Mouse (Mus musculus) embryonic facial prominence, embryonic 11.5 days (tissue): ENCODE measurements around the gene Fcrla. TPM values are rescaled to one million over a fixed set of nuclear protein-coding genes. Genes with fewer than 3 reads are reported as not detected.

Experiments
- ATAC-seq: fragments of 200-750 bp; cut with Nextera tagmentation; replicated peaks from 2 replicates; pipeline ENCODE4 v1.8.0; 2017; ENCODE audit warnings: low read depth; ENCODE audit not compliant: insufficient number of reproducible peaks, low FRiP score, low TSS enrichment
- DNase-seq: peaks from one replicate; pipeline ENCODE4 v3.0.0-alpha.2; 2015; ENCODE audit warnings: low spot score
- H3K27ac ChIP-seq: fragments of 300-500 bp; sonication (generic); replicated peaks from 2 replicates; pipeline ENCODE4 v1.5.1; 2014; ENCODE audit warnings: mild to moderate bottlenecking, low read depth, low read length, control low read depth
- H3K27me3 ChIP-seq: fragments of 300-500 bp; sonication (generic); 2 replicates; pipeline ENCODE4 v1.6.1; 2014; ENCODE audit warnings: mild to moderate bottlenecking, low read length, moderate library complexity, mixed read lengths; ENCODE audit not compliant: control insufficient read depth, insufficient read depth
- H3K36me3 ChIP-seq: fragments of 300-500 bp; sonication (generic); replicated peaks from 2 replicates; pipeline ENCODE4 v1.6.1; 2014; ENCODE audit warnings: low read depth, mild to moderate bottlenecking, low read length, moderate library complexity, mixed read lengths; ENCODE audit not compliant: control insufficient read depth, insufficient read depth
- H3K4me1 ChIP-seq: fragments of 300-500 bp; sonication (generic); 2 replicates; pipeline ENCODE4 v1.6.1; 2014; ENCODE audit warnings: low read length, mixed read lengths; ENCODE audit not compliant: control insufficient read depth, insufficient read depth
- H3K4me2 ChIP-seq: fragments of 300-500 bp; sonication (generic); 2 replicates; pipeline ENCODE4 v1.6.1; 2014; ENCODE audit warnings: low read depth, mild to moderate bottlenecking, control low read depth, low read length, moderate library complexity
- H3K4me3 ChIP-seq: fragments of 300-500 bp; sonication (generic); 2 replicates; pipeline ENCODE4 v1.5.1; 2014; ENCODE audit warnings: low read depth, low read length, control low read depth
- H3K9ac ChIP-seq: fragments of 300-500 bp; sonication (generic); replicated peaks from 2 replicates; pipeline ENCODE4 v1.6.1; 2014; ENCODE audit warnings: mild to moderate bottlenecking, control low read depth, low read length
- H3K9me3 ChIP-seq: fragments of 300-500 bp; sonication (generic); replicated peaks from 2 replicates; pipeline ENCODE4 v1.6.1; 2016; ENCODE audit warnings: mild to moderate bottlenecking, low read length, inconsistent platforms, mixed read lengths; ENCODE audit not compliant: control insufficient read depth
- WGBS: fragments of 180-500 bp; shearing (Covaris S2); extraction: QIAGEN DNeasy Blood & Tissue Kit; methylation state at CpG from one replicate; pipeline ENCODE4 v1.1.7; 2014; 5-methylcytosine and 5-hydroxymethylcytosine counted together
- polyA plus RNA-seq: library from polyadenylated mRNA; unstranded; fragments of >200 nt; fragmentation: Nextera tagmentation; extraction: Ambion mirVana; gene quantifications from 2 replicates; pipeline ENCODE4 v1.2.1, GENCODE M21; 2014

The Fcrla gene
- polyA plus RNA-seq, 1 experiment from 2014 or later = not detected

- 28% methylated on average over 8 of the region's 8 CpGs for WGBS
- Histone ChIP-seq H3K4me2 (peak overlapping the region; percentile 74), H3K9me3 (no peaks in the 10 kb centered on the region), H3K4me1 (no peaks in the 10 kb centered on the region), H3K27ac (no peak overlapping the region), H3K9ac (peak overlapping the region; percentile 93), H3K27me3 (no peaks in the 10 kb centered on the region), H3K36me3 (peaks cover 3% of the 10 kb centered on the region; the same call in 1 of the 2 replicates), H3K4me3 (peak overlapping the region; percentile 95)
- DNase-seq = no peak
- ATAC-seq = no peak
These were observed 43.0 kb downstream of the Fcrla start for GRCm38 (mm10) chr1:170884390-170884789.

GRCm38 (mm10) chr1:170882915-170883485, 44.4 kb downstream of the Fcrla start:
- ATAC-seq = no peak

GRCm38 (mm10) chr1:170876906-170877305, 50.5 kb downstream of the Fcrla start:
- DNase-seq (no peak), ATAC-seq (no peak)
- Histone ChIP-seq H3K27me3 (no peaks in the 10 kb centered on the region), H3K9me3 (no peaks in the 10 kb centered on the region), H3K36me3 (peaks cover 3% of the 10 kb centered on the region; the same call in 1 of the 2 replicates), H3K4me3 (no peak overlapping the region), H3K4me1 (no peaks in the 10 kb centered on the region), H3K4me2 (no peak overlapping the region), H3K9ac (no peak overlapping the region), H3K27ac (no peak overlapping the region)
- WGBS = 97% methylated on average over 5 of the region's 5 CpGs

More at GRCm38 (mm10) chr1:170882915-170883485, 44.4 kb downstream of the Fcrla start:
- no peak overlapping the region for H3K4me3 ChIP-seq
- H3K4me1 ChIP-seq = no peaks in the 10 kb centered on the region
- H3K4me2 ChIP-seq = no peak overlapping the region
- WGBS = 91% methylated on average over 5 of the region's 5 CpGs
- DNase-seq = no peak
- H3K36me3 ChIP-seq = peaks cover 3% of the 10 kb centered on the region; the same call in 1 of the 2 replicates
- H3K9ac ChIP-seq = no peak overlapping the region
- no peaks in the 10 kb centered on the region for H3K9me3 ChIP-seq
- H3K27ac ChIP-seq = no peak overlapping the region
- no peaks in the 10 kb centered on the region for H3K27me3 ChIP-seq

- peaks cover 3% of the 10 kb centered on the region; the same call in 1 of the 2 replicates for H3K36me3 ChIP-seq
- 92% methylated on average over 3 of the region's 3 CpGs for WGBS
These were observed 51.7 kb downstream of the Fcrla start for GRCm38 (mm10) chr1:170875676-170876075.

GRCm38 (mm10) chr1:170871961-170872360, 55.4 kb downstream of the Fcrla start:
- ATAC-seq (no peak), DNase-seq (no peak)
- Histone ChIP-seq H3K36me3 (no peaks in the 10 kb centered on the region), H3K4me1 (no peaks in the 10 kb centered on the region), H3K4me2 (no peak overlapping the region), H3K27ac (no peak overlapping the region), H3K9me3 (no peaks in the 10 kb centered on the region), H3K9ac (no peak overlapping the region), H3K27me3 (no peaks in the 10 kb centered on the region), H3K4me3 (no peak overlapping the region)
- WGBS = 95% methylated on average over 2 of the region's 2 CpGs

More at GRCm38 (mm10) chr1:170875676-170876075, 51.7 kb downstream of the Fcrla start:
- H3K4me2 ChIP-seq = no peak overlapping the region
- no peaks in the 10 kb centered on the region for H3K9me3 ChIP-seq
- H3K27ac ChIP-seq = no peak overlapping the region
- H3K4me1 ChIP-seq = no peaks in the 10 kb centered on the region
- H3K9ac ChIP-seq = no peak overlapping the region
- ATAC-seq (no peak), DNase-seq (no peak)
- no peaks in the 10 kb centered on the region for H3K27me3 ChIP-seq
- no peak overlapping the region for H3K4me3 ChIP-seq

- H3K4me3 ChIP-seq = no peak overlapping the region
- no peak for ATAC-seq
- no peak overlapping the region for H3K4me2 ChIP-seq
- H3K36me3 ChIP-seq = no peaks in the 10 kb centered on the region
- no peak overlapping the region for H3K9ac ChIP-seq
- WGBS = 84% methylated on average over 6 of the region's 6 CpGs
- no peaks in the 10 kb centered on the region for H3K9me3 ChIP-seq
- H3K27ac ChIP-seq = no peak overlapping the region
- no peaks in the 10 kb centered on the region for H3K27me3 ChIP-seq
- no peaks in the 10 kb centered on the region for H3K4me1 ChIP-seq
- no peak for DNase-seq
These were observed 56.0 kb downstream of the Fcrla start for GRCm38 (mm10) chr1:170871402-170871801.

- Histone ChIP-seq H3K4me1 (no peaks in the 10 kb centered on the region), H3K27ac (no peak overlapping the region), H3K36me3 (no peaks in the 10 kb centered on the region), H3K9ac (peak overlapping the region; percentile 59), H3K27me3 (no peaks in the 10 kb centered on the region), H3K4me3 (peak overlapping the region; percentile 77), H3K9me3 (no peaks in the 10 kb centered on the region), H3K4me2 (peak overlapping the region; percentile 55)
- DNase-seq (no peak), ATAC-seq (0 out of 2 replicates have a peak, but pooled peaks have one; percentile 17)
- 22% methylated on average over 14 of the region's 14 CpGs for WGBS
These were observed 58.5 kb downstream of the Fcrla start for GRCm38 (mm10) chr1:170868905-170869283.

- no peaks in the 10 kb centered on the region for H3K36me3 ChIP-seq
- H3K9me3 ChIP-seq = no peaks in the 10 kb centered on the region
- H3K4me2 ChIP-seq = peak overlapping the region; percentile 75
- DNase-seq = peak; percentile 96
- no peak overlapping the region for H3K27ac ChIP-seq
- H3K9ac ChIP-seq = peak overlapping the region; percentile 59
- ATAC-seq = peak; percentile 70
- peak overlapping the region; percentile 77 for H3K4me3 ChIP-seq
- WGBS = under 1% methylated on average over 33 of the region's 33 CpGs
- H3K4me1 ChIP-seq = no peaks in the 10 kb centered on the region
- no peaks in the 10 kb centered on the region for H3K27me3 ChIP-seq
These were observed 59.1 kb downstream of the Fcrla start for GRCm38 (mm10) chr1:170868107-170868904.
